Mouse (Mus musculus) CD4-positive, CD25-positive, alpha-beta regulatory T cell, adult 4 months (primary cell): ENCODE measurements around the gene Thbs2. TPM values are rescaled to one million over a fixed set of nuclear protein-coding genes. Genes with fewer than 3 reads are reported as not detected.

Experiments
- ATAC-seq: one replicate; pipeline ENCODE4 v1.8.0; 2017
- polyA plus RNA-seq, 2 experiments: library from polyadenylated mRNA; unstranded; fragments of 100-300 nt; shearing (Covaris generic); gene quantifications; one replicate each; pipeline ENCODE4 v1.2.1; 2017

The Thbs2 gene
- polyA plus RNA-seq, 2 experiments from 2014 or later = not detected

GRCm38 (mm10) chr17:14696281-14696795 is 2.3 kb upstream of the Thbs2 start:
- no peak for ATAC-seq

GRCm38 (mm10) chr17:14693048-14693993 is 714 bp downstream of the Thbs2 start:
- no peak for ATAC-seq

- ATAC-seq = no peak
Measured at GRCm38 (mm10) chr17:14691901-14692300, 2.1 kb downstream of the Thbs2 start.

GRCm38 (mm10) chr17:14691197-14691596 is 2.8 kb downstream of the Thbs2 start:
- no peak for ATAC-seq

GRCm38 (mm10) chr17:14682836-14683235 is 11.2 kb downstream of the Thbs2 start:
- ATAC-seq = no peak

- no peak for ATAC-seq
Measured at GRCm38 (mm10) chr17:14681047-14681446, 13.0 kb downstream of the Thbs2 start.

GRCm38 (mm10) chr17:14677198-14677597 is 16.8 kb downstream of the Thbs2 start:
- ATAC-seq = no peak

GRCm38 (mm10) chr17:14675517-14675916 is 18.5 kb downstream of the Thbs2 start:
- no peak for ATAC-seq

- no peak for ATAC-seq
Measured at GRCm38 (mm10) chr17:14672402-14672801, 21.6 kb downstream of the Thbs2 start.

GRCm38 (mm10) chr17:14667225-14667624 is 26.8 kb downstream of the Thbs2 start:
- ATAC-seq = no peak

GRCm38 (mm10) chr17:14666451-14666850 is 27.6 kb downstream of the Thbs2 start:
- ATAC-seq = no peak

- no peak for ATAC-seq
Measured at GRCm38 (mm10) chr17:14663366-14663765, 30.7 kb downstream of the Thbs2 start.

GRCm38 (mm10) chr17:14662409-14662808 is 31.6 kb downstream of the Thbs2 start:
- ATAC-seq = no peak

- ATAC-seq = no peak
Measured at GRCm38 (mm10) chr17:14659746-14660145, 34.3 kb downstream of the Thbs2 start.

- no peak for ATAC-seq
Measured at GRCm38 (mm10) chr17:14658123-14658522, 35.9 kb downstream of the Thbs2 start.

- no peak for ATAC-seq
Measured at GRCm38 (mm10) chr17:14657123-14657522, 36.9 kb downstream of the Thbs2 start.

- no peak for ATAC-seq
Measured at GRCm38 (mm10) chr17:14654981-14655380, 39.1 kb downstream of the Thbs2 start.

GRCm38 (mm10) chr17:14652013-14652412 is 42.0 kb downstream of the Thbs2 start:
- no peak for ATAC-seq

GRCm38 (mm10) chr17:14647996-14648640 is 45.9 kb downstream of the Thbs2 start:
- ATAC-seq = no peak

- no peak for ATAC-seq
Measured at GRCm38 (mm10) chr17:14643996-14644395, 50.0 kb downstream of the Thbs2 start.

GRCm38 (mm10) chr17:14640351-14641115 is 53.5 kb downstream of the Thbs2 start:
- ATAC-seq = no peak

- no peak for ATAC-seq
Measured at GRCm38 (mm10) chr17:14635546-14636323, 58.3 kb downstream of the Thbs2 start.
